Mouse (Mus musculus): ENCODE results near the gene Rpl32. TPM values are rescaled to one million over a fixed set of nuclear protein-coding genes. Genes with fewer than 3 reads are reported as not detected.

Gene Rpl32
- polyA plus RNA-seq, 1 experiment: 463 TPM

- no peaks in the 10 kb centered on the region for H3K27me3 ChIP-seq (ENCODE audit: control insufficient read depth, insufficient read depth, low read length)
- TF ChIP-seq CTCF (IDR thresholded peaks at IDR 0.05; ENCODE audit: extremely low read depth, insufficient read depth, insufficient read length, insufficient replicate concordance): no peak
- no peak for TF ChIP-seq POLR2A (IDR thresholded peaks at IDR 0.05; ENCODE audit: low read depth, low read length)
- no peak overlapping the region for H3K27ac ChIP-seq (ENCODE audit: insufficient read depth, low read length)
- no peak for DNase-seq (ENCODE audit: low read depth in 1 of 2, low spot score in 2 of 2)
- no peak overlapping the region for H3K4me3 ChIP-seq (ENCODE audit: extremely low read depth, insufficient read depth, insufficient read length)
- no peaks in the 10 kb centered on the region for H3K36me3 ChIP-seq (ENCODE audit: control insufficient read depth, insufficient read depth, low read length)
- 87% methylated on average over 4 of the region's 4 CpGs for WGBS
- peaks cover 9% of the 10 kb centered on the region; the same call in 1 of the 2 replicates for H3K4me1 ChIP-seq (ENCODE audit: control insufficient read depth, insufficient read depth, insufficient read length)
These were observed 48.4 kb downstream of the Rpl32 start for GRCm38 (mm10) chr6:115760137-115760536.

GRCm38 (mm10) chr6:115759461-115759860 lies 49.1 kb downstream of the Rpl32 start:
- TF ChIP-seq POLR2A (IDR thresholded peaks at IDR 0.05; ENCODE audit: low read depth, low read length) (no peak), CTCF (IDR thresholded peaks at IDR 0.05; ENCODE audit: extremely low read depth, insufficient read depth, insufficient read length, insufficient replicate concordance) (no peak)
- 29% methylated on average over 5 of the region's 5 CpGs for WGBS
- Histone ChIP-seq H3K27ac (ENCODE audit: insufficient read depth, low read length) (no peak overlapping the region), H3K4me1 (ENCODE audit: control insufficient read depth, insufficient read depth, insufficient read length) (peaks cover 9% of the 10 kb centered on the region; the same call in 1 of the 2 replicates), H3K36me3 (ENCODE audit: control insufficient read depth, insufficient read depth, low read length) (no peaks in the 10 kb centered on the region), H3K4me3 (ENCODE audit: extremely low read depth, insufficient read depth, insufficient read length) (no peak overlapping the region), H3K27me3 (ENCODE audit: control insufficient read depth, insufficient read depth, low read length) (no peaks in the 10 kb centered on the region)
- no peak for DNase-seq (ENCODE audit: low read depth in 1 of 2, low spot score in 2 of 2)

- TF ChIP-seq POLR2A (IDR thresholded peaks at IDR 0.05; ENCODE audit: low read depth, low read length) (no peak), CTCF (IDR thresholded peaks at IDR 0.05; ENCODE audit: extremely low read depth, insufficient read depth, insufficient read length, insufficient replicate concordance) (no peak)
- DNase-seq (ENCODE audit: low read depth in 1 of 2, low spot score in 2 of 2): no peak
- WGBS: 16% methylated on average over 9 of the region's 9 CpGs
- H3K27me3 ChIP-seq (ENCODE audit: control insufficient read depth, insufficient read depth, low read length): no peaks in the 10 kb centered on the region
- no peak overlapping the region for H3K4me3 ChIP-seq (ENCODE audit: extremely low read depth, insufficient read depth, insufficient read length)
- H3K27ac ChIP-seq (ENCODE audit: insufficient read depth, low read length): no peak overlapping the region
- no peaks in the 10 kb centered on the region for H3K36me3 ChIP-seq (ENCODE audit: control insufficient read depth, insufficient read depth, low read length)
- peaks cover 9% of the 10 kb centered on the region; the same call in 1 of the 2 replicates for H3K4me1 ChIP-seq (ENCODE audit: control insufficient read depth, insufficient read depth, insufficient read length)
These were observed 49.5 kb downstream of the Rpl32 start for GRCm38 (mm10) chr6:115758981-115759435.

- TF ChIP-seq CTCF (IDR thresholded peaks at IDR 0.05; ENCODE audit: extremely low read depth, insufficient read depth, insufficient read length, insufficient replicate concordance) (no peak), POLR2A (IDR thresholded peaks at IDR 0.05; ENCODE audit: low read depth, low read length) (no peak)
- no peaks in the 10 kb centered on the region for H3K27me3 ChIP-seq (ENCODE audit: control insufficient read depth, insufficient read depth, low read length)
- H3K4me3 ChIP-seq (ENCODE audit: extremely low read depth, insufficient read depth, insufficient read length): no peak overlapping the region
- H3K36me3 ChIP-seq (ENCODE audit: control insufficient read depth, insufficient read depth, low read length): no peaks in the 10 kb centered on the region
- DNase-seq (ENCODE audit: low read depth in 1 of 2, low spot score in 2 of 2): no peak
- H3K27ac ChIP-seq (ENCODE audit: insufficient read depth, low read length): no peak overlapping the region
- H3K4me1 ChIP-seq (ENCODE audit: control insufficient read depth, insufficient read depth, insufficient read length): peaks cover 4% of the 10 kb centered on the region; the same call in 1 of the 2 replicates
- WGBS: 85% methylated on average over 7 of the region's 7 CpGs
These were observed 53.0 kb downstream of the Rpl32 start for GRCm38 (mm10) chr6:115755536-115755935.

Other genes starting within 250 kb of the Rpl32 start
- 0.09 and 0.23 TPM in 2 replicates for gene Mkrn2os, start 216.2 kb downstream of the Rpl32 start, polyA plus RNA-seq (2012; rRNA removed)
- gene Mkrn2, start 206.8 kb downstream of the Rpl32 start, polyA plus RNA-seq (2012; rRNA removed): 42.8 and 63.7 TPM in 2 replicates
- 92.7 and 95.3 TPM in 2 replicates for gene Raf1, start 132.1 kb downstream of the Rpl32 start, polyA plus RNA-seq (2012; rRNA removed)
- gene Tmem40, start 46.3 kb downstream of the Rpl32 start, polyA plus RNA-seq (2012; rRNA removed): 10.2 and 10.4 TPM in 2 replicates
- 3.4 and 4.8 TPM in 2 replicates for gene Cand2, start 34.2 kb downstream of the Rpl32 start, polyA plus RNA-seq (2012; rRNA removed)
- 0.06 and 0.15 TPM in 2 replicates for gene Efcab12, start 29.7 kb upstream of the Rpl32 start, polyA plus RNA-seq (2012; rRNA removed)
- gene Mbd4, start 44.6 kb upstream of the Rpl32 start, polyA plus RNA-seq (2012; rRNA removed): 3.2 and 3.5 TPM in 2 replicates
- gene Ift122, start 44.7 kb upstream of the Rpl32 start, polyA plus RNA-seq (2012; rRNA removed): 4.5 and 4.6 TPM in 2 replicates
- gene Rho, start 123.0 kb upstream of the Rpl32 start, polyA plus RNA-seq (2012; rRNA removed): 0.16 and 0.37 TPM in 2 replicates
- gene H1foo, start 136.2 kb upstream of the Rpl32 start, polyA plus RNA-seq (2012; rRNA removed): not detected in 2 replicates
- 66.1 and 87.2 TPM in 2 replicates for gene Plxnd1, start 186.3 kb upstream of the Rpl32 start, polyA plus RNA-seq (2012; rRNA removed)